Mouse (Mus musculus) regulatory T cell (primary cell): ENCODE data around the gene Gm20458.

Experiments
- in situ Hi-C: fragments of 300-600 bp; cut with MboI, MseI; formaldehyde crosslinking; loops from one replicate; pipeline ENCODE4 v1.15.1; 2025; ENCODE audit warnings: high pct_unique_total_duplicates

The Gm20458 gene

GRCm38 (mm10) chr2:164460745-164461551 lies at the start of gene Gm20458:
TSS of gene Gm20458 (plus strand) at chr2:164460967.
- in situ Hi-C loops = no loop called here

GRCm38 (mm10) chr2:164414167-164414566 lies 46.6 kb upstream of the Gm20458 start:
- in situ Hi-C loops = no loop called here

GRCm38 (mm10) chr2:164414581-164414980 lies 46.2 kb upstream of the Gm20458 start:
- in situ Hi-C loops = no loop called here

GRCm38 (mm10) chr2:164417198-164417597 lies 43.6 kb upstream of the Gm20458 start:
- in situ Hi-C loops = no loop called here

- in situ Hi-C loops = no loop called here
Observed at GRCm38 (mm10) chr2:164418308-164418875, 42.4 kb upstream of the Gm20458 start.

- in situ Hi-C loops = no loop called here
Observed at GRCm38 (mm10) chr2:164419489-164419888, 41.3 kb upstream of the Gm20458 start.

GRCm38 (mm10) chr2:164421306-164421705 lies 39.5 kb upstream of the Gm20458 start:
- in situ Hi-C loops = no loop called here

GRCm38 (mm10) chr2:164421979-164422378 lies 38.8 kb upstream of the Gm20458 start:
- in situ Hi-C loops = no loop called here

- in situ Hi-C loops = no loop called here
Observed at GRCm38 (mm10) chr2:164422675-164423393, 37.9 kb upstream of the Gm20458 start.

- in situ Hi-C loops = no loop called here
Observed at GRCm38 (mm10) chr2:164423464-164423863, 37.3 kb upstream of the Gm20458 start.

GRCm38 (mm10) chr2:164424406-164424805 lies 36.4 kb upstream of the Gm20458 start:
- in situ Hi-C loops = no loop called here

GRCm38 (mm10) chr2:164425401-164425800 lies 35.4 kb upstream of the Gm20458 start:
- in situ Hi-C loops = loop anchor here (25.0 kb wide), 1 partner anchor 312 kb away; the partner anchor contains the start of genes Dnttip1 and Wfdc3

- in situ Hi-C loops = loop anchor here (25.0 kb wide), 1 partner anchor 311 kb away; the partner anchor contains the start of genes Dnttip1 and Wfdc3
Observed at GRCm38 (mm10) chr2:164426121-164426520, 34.6 kb upstream of the Gm20458 start.

GRCm38 (mm10) chr2:164426952-164427351 lies 33.8 kb upstream of the Gm20458 start:
- in situ Hi-C loops = loop anchor here (25.0 kb wide), 1 partner anchor 310 kb away; the partner anchor contains the start of genes Dnttip1 and Wfdc3

- in situ Hi-C loops = loop anchor here (25.0 kb wide), 1 partner anchor 309 kb away; the partner anchor contains the start of genes Dnttip1 and Wfdc3
Observed at GRCm38 (mm10) chr2:164428451-164428850, 32.3 kb upstream of the Gm20458 start.

- in situ Hi-C loops = loop anchor here (25.0 kb wide), 1 partner anchor 307 kb away; the partner anchor contains the start of genes Dnttip1 and Wfdc3
Observed at GRCm38 (mm10) chr2:164429881-164430615, 30.7 kb upstream of the Gm20458 start.

GRCm38 (mm10) chr2:164430697-164431096 lies 30.1 kb upstream of the Gm20458 start:
- in situ Hi-C loops = loop anchor here (25.0 kb wide), 1 partner anchor 307 kb away; the partner anchor contains the start of genes Dnttip1 and Wfdc3

GRCm38 (mm10) chr2:164431676-164432465 lies 28.9 kb upstream of the Gm20458 start:
- in situ Hi-C loops = loop anchor here (25.0 kb wide), 1 partner anchor 305 kb away; the partner anchor contains the start of genes Dnttip1 and Wfdc3

- in situ Hi-C loops = loop anchor here (25.0 kb wide), 1 partner anchor 305 kb away; the partner anchor contains the start of genes Dnttip1 and Wfdc3
Observed at GRCm38 (mm10) chr2:164432541-164433191, 28.1 kb upstream of the Gm20458 start.
